Mouse (Mus musculus): Measurements from ENCODE around the gene Gng7. TPM values are rescaled to one million over a fixed set of nuclear protein-coding genes. Genes with fewer than 3 reads are reported as not detected.

The Gng7 gene
- polyA plus RNA-seq, 1 experiment from 2014 or later = 5.6 TPM

DNA sequence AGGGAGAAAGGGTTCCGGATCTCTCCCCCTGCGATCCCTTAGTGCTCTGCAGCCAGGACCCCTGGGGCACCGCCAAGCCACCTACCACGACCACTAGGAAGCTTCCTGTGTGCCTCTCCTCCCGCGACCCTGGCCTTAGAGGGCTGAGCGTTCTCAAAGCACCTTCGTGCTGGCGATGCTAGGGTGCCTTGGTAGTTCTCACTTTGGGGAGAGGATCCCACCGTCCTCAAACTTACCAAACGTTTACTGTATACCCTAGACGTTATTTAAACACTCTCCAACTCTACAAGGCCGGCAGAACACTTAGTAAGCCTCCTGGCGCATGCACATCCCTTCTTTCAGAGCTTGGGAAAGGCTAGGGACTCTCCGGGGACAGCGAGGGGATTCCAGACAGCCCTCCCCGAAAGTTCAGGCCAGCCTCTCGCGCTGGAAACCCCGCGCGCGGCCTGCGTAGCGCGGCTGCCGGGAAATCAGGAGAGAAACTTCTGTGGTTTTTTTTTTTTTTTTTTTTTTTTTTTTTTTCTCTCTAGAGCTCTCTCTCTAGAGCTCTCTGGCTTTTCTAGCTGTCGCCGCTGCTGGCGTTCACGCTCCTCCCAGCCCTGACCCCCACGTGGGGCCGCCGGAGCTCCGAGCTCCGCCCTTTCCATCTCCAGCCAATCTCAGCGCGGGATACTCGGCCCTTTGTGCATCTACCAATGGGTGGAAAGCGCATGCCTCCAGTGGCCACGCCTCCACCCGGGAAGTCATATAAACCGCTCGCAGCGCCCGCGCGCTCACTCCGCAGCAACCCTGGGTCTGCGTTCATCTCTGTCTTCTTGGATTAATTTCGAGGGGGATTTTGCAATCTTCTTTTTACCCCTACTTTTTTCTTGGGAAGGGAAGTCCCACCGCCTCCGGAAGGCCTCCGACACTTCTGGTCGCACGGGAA lies 85.2 kb downstream of the Gng7 start, which contains the start of gene Gadd45b:
Gene Gadd45b, plus strand, starts transcription at position 775 of the 928 bp plus-strand sequence.
- Histone ChIP-seq H3K9ac (peak within 1 kb of the TSS; percentile 57), H3K4me2 (peak within 1 kb of the TSS; percentile 93), H3K27me3 (peaks cover 45% of the 10 kb centered on the region), H3K9me3 (replicated peaks) (no peaks in the 10 kb centered on the region), H3K4me1 (peaks cover 56% of the 10 kb centered on the region), H3K4me3 (replicated peaks) (peak within 1 kb of the TSS; percentile 59), H3K36me3 (no peaks in the 10 kb centered on the region), H3K27ac (peak within 1 kb of the TSS; percentile 93)
- WGBS = under 1% methylated on average over 56 of the region's 56 CpGs
- ATAC-seq (replicated peaks; ENCODE audit: low FRiP score) = peak; percentile 91

DNA sequence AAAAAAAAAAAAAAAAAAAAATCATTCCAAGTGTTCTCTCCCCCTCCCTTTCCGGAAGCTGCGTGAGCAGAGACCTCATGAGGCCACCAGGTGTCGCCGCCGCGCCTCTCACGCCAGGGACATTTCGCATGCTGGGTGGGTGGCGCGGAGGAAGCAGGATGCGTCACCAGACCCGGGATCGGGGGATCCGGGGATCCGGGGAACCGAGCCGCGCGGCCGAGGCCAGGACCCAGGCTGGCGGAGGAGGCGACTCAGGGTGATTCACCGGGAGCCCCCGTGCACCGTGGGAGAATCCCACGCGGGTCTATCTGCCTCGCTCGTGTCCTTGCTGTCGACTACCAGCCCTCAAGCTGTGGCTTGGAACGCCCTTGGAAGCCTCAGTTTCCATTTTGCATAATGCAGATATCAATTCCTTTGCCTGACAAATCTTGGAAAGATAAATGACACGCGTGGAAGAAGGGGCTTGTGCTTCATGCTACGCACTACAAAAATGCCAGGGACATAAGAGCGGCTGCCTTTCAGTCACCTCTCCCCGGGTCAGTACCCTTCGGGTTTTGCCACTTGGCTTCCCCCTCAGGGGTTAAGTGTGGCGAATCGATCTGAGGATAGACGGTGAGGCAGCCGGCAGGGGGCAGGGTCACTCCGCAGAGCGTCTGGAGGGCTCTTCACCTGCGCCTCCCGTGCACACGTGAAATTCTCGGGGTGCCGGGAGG lies 86.0 kb downstream of the Gng7 start:
- Histone ChIP-seq H3K4me1 (peaks cover 53% of the 10 kb centered on the region), H3K4me2 (peak overlapping the region; percentile 93), H3K27me3 (peaks cover 37% of the 10 kb centered on the region), H3K4me3 (replicated peaks) (peak overlapping the region; percentile 59), H3K27ac (peak overlapping the region; percentile 93), H3K9ac (peak overlapping the region; percentile 57), H3K36me3 (no peaks in the 10 kb centered on the region), H3K9me3 (replicated peaks) (no peaks in the 10 kb centered on the region)
- peak; percentile 36 for ATAC-seq (replicated peaks; ENCODE audit: low FRiP score)
- under 1% methylated on average over 48 of the region's 48 CpGs for WGBS

DNA sequence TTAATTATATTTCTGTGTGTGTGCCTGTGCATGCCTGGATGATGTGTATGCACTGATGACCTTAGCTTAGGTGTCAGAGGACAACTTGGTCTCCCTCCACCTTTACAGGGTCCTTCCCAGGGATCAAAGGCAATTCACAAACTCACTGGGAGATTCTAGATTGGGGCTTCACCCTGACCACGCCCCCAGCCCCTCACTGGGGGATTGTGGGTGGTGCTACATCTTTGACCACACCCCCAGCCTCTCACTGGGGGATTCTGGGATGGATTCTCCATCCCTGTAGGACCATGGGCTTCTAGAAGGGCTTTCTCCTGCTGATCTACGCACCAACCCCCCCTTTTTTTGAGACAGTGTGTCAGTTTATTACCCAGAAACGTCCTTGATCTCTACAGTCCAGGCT lies 89.3 kb downstream of the Gng7 start:
- Histone ChIP-seq H3K4me3 (replicated peaks) (no peak overlapping the region), H3K9ac (no peak overlapping the region), H3K36me3 (no peaks in the 10 kb centered on the region), H3K9me3 (replicated peaks) (no peaks in the 10 kb centered on the region), H3K4me1 (peaks cover 34% of the 10 kb centered on the region), H3K4me2 (no peak overlapping the region), H3K27ac (no peak overlapping the region), H3K27me3 (peaks cover 4% of the 10 kb centered on the region; the same call in 1 of the 2 replicates)
- ATAC-seq (replicated peaks; ENCODE audit: low FRiP score) = no peak
- WGBS = 55% methylated on average over 3 of the region's 3 CpGs

DNA sequence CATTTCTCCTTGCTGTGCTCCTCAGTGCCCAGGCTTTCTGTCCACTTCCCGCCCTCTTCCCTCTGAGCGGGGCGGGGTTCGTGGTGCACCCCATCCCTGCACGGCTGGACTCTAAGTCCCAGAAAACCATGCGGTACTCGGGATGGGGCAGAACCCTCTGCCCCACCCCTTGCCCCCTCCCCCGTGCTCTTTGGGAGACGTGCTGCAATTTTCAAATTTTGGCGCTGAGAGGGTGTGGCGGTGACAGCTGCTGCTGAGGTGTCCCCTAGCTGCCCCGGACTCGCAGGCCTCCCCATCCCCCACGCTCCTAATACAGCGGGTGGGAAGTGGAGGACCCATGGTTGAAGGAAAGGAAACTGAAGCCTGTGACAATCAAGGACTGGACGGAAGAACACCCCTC lies 92.8 kb downstream of the Gng7 start:
- peak overlapping the region; percentile 65 for H3K4me2 ChIP-seq

DNA sequence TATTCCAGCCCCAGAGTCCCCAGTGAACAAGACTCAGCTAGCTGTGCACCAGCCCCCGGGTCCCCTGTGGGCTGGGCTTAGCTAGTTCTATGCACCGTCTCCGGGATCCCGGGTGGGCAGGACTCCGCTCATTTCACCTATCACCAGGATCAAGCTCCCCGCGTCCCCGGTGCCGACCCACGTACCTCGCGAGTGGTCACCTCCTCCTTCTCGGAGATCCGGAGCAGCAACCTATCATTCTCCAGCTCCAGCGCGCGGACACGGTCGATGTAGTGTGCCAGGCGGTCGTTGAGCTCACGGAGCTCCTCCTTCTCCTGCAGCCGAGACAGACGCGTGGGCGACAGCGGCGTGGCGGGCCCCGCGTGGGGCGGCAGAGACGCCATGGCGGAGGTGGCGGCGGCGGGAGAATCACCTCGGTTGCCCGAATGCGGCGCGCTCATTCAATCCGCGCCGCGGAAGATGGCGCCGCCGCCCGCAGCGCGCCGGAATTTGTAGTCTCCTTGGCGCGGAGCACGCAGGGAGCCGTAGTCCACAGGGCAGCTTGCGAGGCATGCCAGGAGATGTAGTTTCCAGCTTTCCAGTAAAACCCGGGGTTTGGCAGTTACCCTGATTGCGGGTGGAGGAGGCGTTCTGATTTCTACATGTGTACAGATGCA lies 96.8 kb downstream of the Gng7 start, which contains the start of gene Lmnb2:
Gene Lmnb2, minus strand, starts transcription at position 467 of the 656 bp plus-strand sequence.
- H3K4me2 ChIP-seq = peak within 1 kb of the TSS; percentile 88
- peaks cover 36% of the 10 kb centered on the region for H3K4me1 ChIP-seq
- H3K27me3 ChIP-seq = no peaks in the 10 kb centered on the region; the same call in 1 of the 2 replicates
- peaks cover 24% of the 10 kb centered on the region for H3K36me3 ChIP-seq
- ATAC-seq (replicated peaks; ENCODE audit: low FRiP score) = peak; percentile 43
- under 1% methylated on average over 59 of the region's 61 CpGs for WGBS
- peak within 1 kb of the TSS; percentile 83 for H3K9ac ChIP-seq
- peak within 1 kb of the TSS; percentile 80 for H3K27ac ChIP-seq
- peak within 1 kb of the TSS; percentile 86 for H3K4me3 ChIP-seq (replicated peaks)
- H3K9me3 ChIP-seq (replicated peaks) = no peaks in the 10 kb centered on the region

More for the DNA sequence above, 92.8 kb downstream of the Gng7 start:
- H3K36me3 ChIP-seq = no peaks in the 10 kb centered on the region
- H3K9ac ChIP-seq = peak overlapping the region; percentile 41
- H3K4me3 ChIP-seq (replicated peaks) = peak overlapping the region; percentile 38
- H3K27ac ChIP-seq = peak overlapping the region; percentile 76
- ATAC-seq (replicated peaks; ENCODE audit: low FRiP score) = peak; percentile 47
- 4% methylated on average over 16 of the region's 16 CpGs for WGBS
- H3K9me3 ChIP-seq (replicated peaks) = no peaks in the 10 kb centered on the region
- peaks cover 28% of the 10 kb centered on the region for H3K4me1 ChIP-seq
- H3K27me3 ChIP-seq = no peaks in the 10 kb centered on the region; the same call in 1 of the 2 replicates

DNA sequence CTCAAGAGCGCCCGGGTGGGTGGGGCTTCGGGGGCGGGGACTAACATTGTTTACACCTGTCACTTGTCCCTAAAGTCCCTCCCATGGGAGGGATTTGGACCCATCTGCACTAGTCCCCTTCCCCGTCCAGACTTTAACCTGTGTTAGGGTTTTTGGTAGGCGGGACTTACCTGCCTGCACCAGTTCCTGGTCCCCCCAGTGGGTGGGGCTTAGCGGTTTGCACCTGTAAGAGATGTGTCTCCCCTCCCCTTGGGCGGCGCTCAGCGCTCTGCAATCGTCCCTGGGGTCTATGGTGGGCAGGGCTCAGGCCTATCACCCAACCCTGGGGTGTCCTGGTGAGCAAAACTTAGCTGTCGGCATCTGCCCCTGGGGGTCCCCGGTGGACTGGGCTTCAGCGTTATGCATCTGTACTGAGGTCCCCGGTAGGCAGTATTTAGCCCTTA lies 97.4 kb downstream of the Gng7 start:
- H3K4me3 ChIP-seq (replicated peaks) = peak overlapping the region; percentile 86
- peak overlapping the region; percentile 80 for H3K27ac ChIP-seq
- peak; percentile 55 for ATAC-seq (replicated peaks; ENCODE audit: low FRiP score)
- peaks cover 29% of the 10 kb centered on the region for H3K36me3 ChIP-seq
- 2% methylated on average over 15 of the region's 15 CpGs for WGBS
- peaks cover 30% of the 10 kb centered on the region for H3K4me1 ChIP-seq
- peak overlapping the region; percentile 83 for H3K9ac ChIP-seq
- no peaks in the 10 kb centered on the region; the same call in 1 of the 2 replicates for H3K27me3 ChIP-seq
- H3K4me2 ChIP-seq = peak overlapping the region; percentile 88
- H3K9me3 ChIP-seq (replicated peaks) = no peaks in the 10 kb centered on the region

DNA sequence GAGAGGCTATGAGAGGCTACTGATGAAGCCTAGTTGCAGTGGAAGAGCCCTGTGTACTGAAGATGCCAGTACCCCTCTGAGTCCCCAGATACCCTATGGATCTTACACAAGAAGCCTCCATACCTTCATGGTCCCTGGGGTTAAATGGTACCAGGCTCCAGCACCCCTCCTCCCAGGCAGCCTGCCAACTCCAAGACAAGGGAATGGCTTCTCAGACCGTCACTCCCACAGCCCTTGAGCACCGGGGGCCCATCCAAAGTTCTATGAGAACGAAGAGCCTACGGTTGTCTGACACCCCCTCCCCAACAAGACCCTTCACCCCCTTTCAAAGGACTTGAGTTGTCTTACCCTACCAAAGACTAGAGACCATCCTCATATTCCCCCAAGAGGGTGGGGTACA lies 99.0 kb downstream of the Gng7 start:
- H3K4me3 ChIP-seq (replicated peaks) = no peak overlapping the region
- no peak for ATAC-seq (replicated peaks; ENCODE audit: low FRiP score)
- no peak overlapping the region for H3K27ac ChIP-seq
- 78% methylated on average over 4 of the region's 4 CpGs for WGBS
- no peak overlapping the region for H3K4me2 ChIP-seq
- no peaks in the 10 kb centered on the region for H3K27me3 ChIP-seq
- no peak overlapping the region for H3K9ac ChIP-seq
- peaks cover 22% of the 10 kb centered on the region for H3K4me1 ChIP-seq
- H3K9me3 ChIP-seq (replicated peaks) = no peaks in the 10 kb centered on the region
- peaks cover 45% of the 10 kb centered on the region for H3K36me3 ChIP-seq

DNA sequence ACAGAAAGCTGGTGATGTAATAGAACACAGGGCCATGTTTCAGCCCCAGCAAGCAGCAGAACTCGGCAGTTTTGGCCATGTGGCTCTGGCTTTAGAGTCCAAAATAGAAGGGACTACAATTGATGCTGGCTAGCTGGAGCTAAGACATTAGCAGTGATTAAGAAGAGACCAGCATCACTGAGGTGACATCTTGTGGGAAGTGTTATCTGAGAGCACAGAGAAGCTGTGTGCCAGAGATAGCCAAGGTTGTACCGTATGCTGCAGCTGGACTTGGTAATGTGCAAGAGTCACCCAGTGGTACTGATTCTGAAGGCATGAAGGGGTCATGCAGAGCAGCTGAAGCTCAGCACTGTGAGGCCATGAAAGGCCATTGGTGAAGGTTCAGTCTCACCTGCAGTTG lies 99.5 kb downstream of the Gng7 start:
- 73% methylated on average over 2 of the region's 2 CpGs for WGBS
- peaks cover 22% of the 10 kb centered on the region for H3K4me1 ChIP-seq
- peaks cover 50% of the 10 kb centered on the region for H3K36me3 ChIP-seq
- no peak overlapping the region for H3K9ac ChIP-seq
- H3K27ac ChIP-seq = no peak overlapping the region
- H3K4me3 ChIP-seq (replicated peaks) = no peak overlapping the region
- H3K4me2 ChIP-seq = no peak overlapping the region
- no peak for ATAC-seq (replicated peaks; ENCODE audit: low FRiP score)
- no peaks in the 10 kb centered on the region for H3K9me3 ChIP-seq (replicated peaks)
- no peaks in the 10 kb centered on the region for H3K27me3 ChIP-seq

DNA sequence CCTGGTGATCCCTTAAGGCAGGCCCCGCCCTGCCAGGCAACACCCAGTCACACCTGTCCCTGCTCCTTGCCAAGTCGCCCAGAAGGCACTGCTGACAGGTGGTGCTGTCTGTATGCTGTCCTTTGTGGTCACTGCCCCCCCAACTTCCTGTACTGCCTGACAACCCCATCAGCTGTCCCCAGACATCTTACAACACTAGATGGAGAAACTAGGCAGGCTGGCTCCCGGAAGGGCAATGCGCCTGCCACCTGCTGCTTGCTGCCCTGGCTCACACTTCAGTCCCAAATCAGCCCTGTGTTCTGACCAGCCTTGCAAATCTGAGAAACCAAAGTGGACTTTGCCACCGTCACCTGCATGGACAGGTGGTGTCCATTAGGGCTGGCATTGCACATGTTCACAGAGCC lies 100.5 kb downstream of the Gng7 start:
- Histone ChIP-seq H3K36me3 (peaks cover 60% of the 10 kb centered on the region), H3K9ac (no peak overlapping the region)

DNA sequence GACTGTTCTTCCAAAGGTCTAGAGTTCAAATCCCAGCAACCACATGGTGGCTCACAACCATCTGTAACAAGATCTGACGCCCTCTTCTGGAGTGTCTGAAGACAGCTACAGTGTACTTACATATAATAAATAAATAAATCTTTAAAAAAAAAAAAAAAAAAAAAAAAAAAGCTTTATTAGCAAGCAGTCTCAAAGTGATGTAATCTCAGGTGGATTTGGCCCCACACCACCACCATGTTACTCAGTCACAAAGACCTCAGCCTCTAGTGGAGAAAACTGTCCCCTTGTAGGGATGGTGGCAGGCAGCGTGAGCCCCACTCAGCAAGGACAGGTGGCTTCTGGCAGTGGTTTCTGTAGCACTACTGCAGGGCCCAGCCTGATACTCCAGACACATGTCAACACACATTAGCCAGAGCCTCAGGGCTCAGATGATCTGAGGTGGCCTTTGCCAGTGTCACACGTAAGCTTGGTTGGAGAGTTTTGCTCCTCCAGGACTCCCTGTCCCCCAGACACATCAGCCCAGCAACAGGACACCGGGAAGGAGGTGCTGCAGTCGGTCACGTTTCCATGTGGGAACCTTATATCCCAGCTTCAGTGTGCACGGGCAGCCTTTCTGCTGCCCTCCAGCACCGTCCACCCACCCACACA lies 101.3 kb downstream of the Gng7 start:
- H3K36me3 ChIP-seq = peaks cover 68% of the 10 kb centered on the region
- ATAC-seq (replicated peaks; ENCODE audit: low FRiP score) = no peak

More for the DNA sequence above, 100.5 kb downstream of the Gng7 start:
- Histone ChIP-seq H3K4me1 (peaks cover 22% of the 10 kb centered on the region), H3K27me3 (no peaks in the 10 kb centered on the region), H3K9me3 (replicated peaks) (no peaks in the 10 kb centered on the region), H3K4me2 (no peak overlapping the region), H3K4me3 (replicated peaks) (no peak overlapping the region), H3K27ac (no peak overlapping the region)
- no peak for ATAC-seq (replicated peaks; ENCODE audit: low FRiP score)
- WGBS = 91% methylated on average over 5 of the region's 5 CpGs

DNA sequence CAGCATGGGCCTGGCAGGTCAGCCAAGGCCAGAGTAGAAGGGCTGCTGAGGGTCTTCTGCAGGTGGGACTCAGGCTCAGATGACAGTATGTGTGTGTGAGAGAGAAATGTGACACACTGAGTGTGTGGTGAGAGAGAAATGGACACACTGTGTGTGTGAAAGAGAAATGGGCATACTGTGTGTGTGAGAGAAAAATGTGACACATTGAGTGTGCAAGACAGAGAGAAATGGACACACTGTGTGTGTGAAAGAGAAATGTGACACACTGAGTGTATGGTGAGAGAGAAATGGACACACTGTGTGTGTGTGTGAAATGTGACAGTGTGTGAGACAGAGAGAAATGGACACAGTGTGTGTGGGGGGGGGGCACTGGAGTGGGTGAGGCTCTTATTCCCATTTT lies 102.9 kb downstream of the Gng7 start:
- H3K36me3 ChIP-seq = peaks cover 83% of the 10 kb centered on the region
- H3K4me2 ChIP-seq = no peak overlapping the region
- H3K27ac ChIP-seq = no peak overlapping the region
- ATAC-seq (replicated peaks; ENCODE audit: low FRiP score) = no peak
- H3K4me3 ChIP-seq (replicated peaks) = no peak overlapping the region
- no peaks in the 10 kb centered on the region for H3K9me3 ChIP-seq (replicated peaks)
- peaks cover 10% of the 10 kb centered on the region for H3K4me1 ChIP-seq
- H3K27me3 ChIP-seq = no peaks in the 10 kb centered on the region
- no peak overlapping the region for H3K9ac ChIP-seq

More for the DNA sequence above, 101.3 kb downstream of the Gng7 start:
- Histone ChIP-seq H3K9ac (no peak overlapping the region), H3K4me3 (replicated peaks) (no peak overlapping the region), H3K4me1 (peaks cover 20% of the 10 kb centered on the region), H3K9me3 (replicated peaks) (no peaks in the 10 kb centered on the region), H3K27me3 (no peaks in the 10 kb centered on the region), H3K27ac (no peak overlapping the region), H3K4me2 (no peak overlapping the region)
- WGBS = 78% methylated on average over 7 of the region's 8 CpGs

Measured in kidney, embryonic 15.5 days (tissue).